Mouse (Mus musculus): ENCODE results near the gene Trappc3.

DNA sequence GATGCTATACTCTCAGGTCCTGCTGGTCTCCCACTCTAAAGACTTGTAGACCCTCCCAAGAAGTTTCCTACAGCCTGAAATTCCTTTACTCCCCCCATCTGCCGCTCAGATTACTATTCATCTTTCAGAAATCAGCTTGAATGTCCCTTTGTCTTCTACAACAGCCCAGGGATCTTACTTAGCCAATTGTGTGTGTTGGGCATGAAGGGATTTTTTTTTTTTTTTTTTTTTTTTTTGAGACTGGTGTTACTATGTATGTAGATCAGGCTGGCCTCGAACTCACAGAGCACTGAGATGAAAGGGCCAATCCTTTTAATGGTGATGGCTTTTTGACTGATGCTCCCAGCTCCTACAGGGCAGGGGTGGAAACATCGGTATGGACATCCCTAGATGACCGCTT, 33.8 kb downstream of the Trappc3 start:
- no peak for TF ChIP-seq POLR2A (IDR thresholded peaks at IDR 0.05; ENCODE audit: low read depth, low read length)
- no peak for TF ChIP-seq CTCF (IDR thresholded peaks at IDR 0.05; ENCODE audit: extremely low read depth, insufficient read depth, insufficient read length, insufficient replicate concordance)
